Mouse (Mus musculus) cerebral cortex, adult 2 months (tissue): ENCODE data around the gene Mrps12.

Experiments used
- WGBS: fragments of 180-500 bp; shearing (Covaris S2); methylation state at CpG from one replicate; pipeline ENCODE4 v1.1.7; 2018; 5-methylcytosine and 5-hydroxymethylcytosine counted together

Gene Mrps12

DNA sequence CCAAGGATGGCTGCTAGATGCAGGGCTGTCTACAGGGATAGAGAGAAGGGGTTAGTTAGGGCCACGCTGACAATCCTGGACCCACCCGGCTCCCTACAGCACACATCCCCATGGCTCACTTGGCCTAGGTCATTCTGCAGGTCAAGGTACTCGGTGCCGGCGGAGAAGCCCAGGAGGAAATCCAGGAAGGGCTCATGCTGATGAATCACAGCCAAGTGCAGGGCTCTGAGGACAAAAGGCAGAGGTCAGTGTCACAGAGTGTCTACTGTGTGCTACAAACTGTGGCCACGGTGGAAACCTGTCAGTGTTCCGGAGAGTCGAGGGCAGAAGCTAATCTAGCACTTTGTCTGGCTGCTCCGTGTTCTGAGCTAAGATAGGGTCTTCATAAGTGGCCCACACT lies 20.3 kb upstream of the Mrps12 start:
- 93% methylated on average over 9 of the region's 9 CpGs for WGBS

DNA sequence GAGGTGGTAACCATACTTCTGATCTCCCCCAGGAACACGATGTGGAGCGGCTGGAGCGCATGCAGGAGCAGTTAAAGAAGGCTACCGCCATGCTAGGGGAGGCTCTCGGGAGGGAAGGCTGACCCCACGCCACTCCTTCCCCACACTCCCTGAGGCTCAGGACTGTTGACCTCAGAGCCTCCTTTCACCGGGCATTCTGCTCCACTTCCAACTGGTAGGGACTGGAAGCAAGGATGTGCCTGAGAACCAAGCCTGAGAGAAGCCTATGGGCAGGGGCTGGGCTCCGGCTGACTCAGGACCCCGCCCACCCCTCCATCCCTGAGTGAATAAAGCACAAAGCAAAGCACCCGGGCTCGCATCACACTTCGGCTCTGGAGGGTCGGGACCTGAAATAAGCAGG lies 17.0 kb upstream of the Mrps12 start:
- WGBS = 86% methylated on average over 13 of the region's 13 CpGs

DNA sequence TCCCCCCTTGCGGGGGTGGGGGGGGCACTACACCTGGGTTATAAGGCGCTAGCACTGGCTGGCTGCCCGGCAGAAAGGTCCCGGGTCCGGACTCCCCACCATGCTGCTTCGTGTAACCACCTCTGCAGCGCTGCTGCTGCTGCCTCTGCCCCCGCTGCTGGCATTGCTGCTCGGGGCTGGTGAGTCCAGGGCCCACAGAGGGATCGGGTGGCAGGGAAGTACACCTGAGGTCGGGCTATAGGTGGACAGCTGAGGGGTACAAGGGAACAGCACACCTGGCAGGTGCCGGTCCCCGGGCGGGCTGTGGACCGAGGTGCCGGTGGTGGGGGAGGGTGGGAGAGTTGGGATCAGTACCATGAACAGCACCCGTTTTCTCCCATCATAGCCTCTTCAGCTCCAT lies 14.5 kb upstream of the Mrps12 start, which contains the start of gene Ccer2:
Gene Ccer2, plus strand, starts transcription at position 96 of the 400 bp plus-strand sequence.
- WGBS = 3% methylated on average over 17 of the region's 17 CpGs

DNA sequence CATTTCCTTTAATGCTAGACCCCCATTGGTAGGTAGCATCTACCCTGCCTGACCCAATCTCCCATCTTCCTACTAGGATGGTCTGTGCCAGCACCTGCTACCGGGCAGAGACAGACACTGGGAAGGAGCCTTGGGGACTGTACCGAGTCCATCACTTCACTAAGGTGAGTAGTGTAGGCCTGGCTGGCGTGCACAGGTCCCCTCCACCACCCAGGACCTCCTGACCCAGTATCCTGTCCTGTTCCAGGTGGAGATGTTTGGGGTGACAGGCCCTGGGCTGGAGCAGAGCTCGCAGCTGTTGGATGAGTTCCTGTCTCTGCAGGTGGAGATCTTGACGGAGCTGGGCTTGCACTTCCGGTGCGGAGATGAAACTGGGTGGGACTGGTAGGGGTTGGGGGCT lies 8.3 kb upstream of the Mrps12 start:
- 95% methylated on average over 7 of the region's 7 CpGs for WGBS

DNA sequence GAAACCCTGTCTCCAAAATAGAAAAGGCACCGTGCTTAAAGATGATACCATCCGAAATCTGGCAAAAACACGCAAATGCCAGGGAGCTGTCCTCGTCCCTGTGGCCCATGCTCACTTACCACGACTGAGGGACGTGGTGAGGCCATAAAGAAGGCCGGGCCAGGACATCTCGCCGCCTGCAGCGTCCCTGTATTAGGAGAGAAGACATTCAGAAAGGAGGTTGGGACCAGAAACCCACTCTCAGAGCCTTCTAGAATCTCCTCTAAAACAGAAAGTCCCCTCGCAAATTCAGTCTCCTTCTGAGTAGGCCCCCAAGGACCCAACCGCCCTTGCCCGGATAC lies 282 bp downstream of the Mrps12 start:
- 1% methylated on average over 13 of the region's 13 CpGs for WGBS

DNA sequence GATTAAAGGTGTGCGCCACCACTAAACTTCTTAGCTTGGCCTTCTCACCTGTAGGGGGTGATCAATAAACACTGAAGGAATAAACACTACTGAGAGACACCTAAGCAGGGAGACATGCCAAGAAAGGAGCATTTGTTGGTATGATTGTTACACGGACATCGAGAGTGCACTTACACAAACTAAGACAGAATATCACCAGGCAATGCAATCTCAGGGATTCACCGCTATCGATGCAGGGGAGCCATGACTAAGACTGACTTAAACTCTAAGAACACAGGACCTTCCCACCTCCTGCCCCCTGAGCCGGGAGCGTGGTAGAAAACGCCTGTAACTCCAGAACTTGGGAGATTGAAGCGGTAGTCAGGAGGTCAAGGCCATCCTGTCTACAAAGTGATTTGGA lies 671 bp downstream of the Mrps12 start:
- 28% methylated on average over 9 of the region's 9 CpGs for WGBS

DNA sequence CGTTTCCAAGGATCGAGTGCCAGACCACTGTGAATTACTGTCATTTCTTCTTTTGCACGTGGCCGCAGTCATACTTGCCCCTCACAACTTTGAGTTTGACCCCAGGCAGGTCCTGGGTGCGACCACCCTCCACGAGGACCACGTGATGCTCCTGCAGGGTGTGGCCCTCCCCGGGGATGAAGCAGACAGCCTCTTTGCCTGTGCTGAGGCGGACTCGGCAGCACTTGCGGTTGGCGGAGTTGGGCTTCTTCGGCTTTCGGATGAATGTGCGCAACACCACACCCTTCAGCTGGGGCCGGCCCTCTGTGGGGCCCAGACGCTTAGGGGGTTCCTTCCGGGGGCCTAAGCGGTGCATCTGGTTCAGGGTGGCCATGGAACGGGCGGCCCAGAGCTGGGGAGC lies 1.8 kb downstream of the Mrps12 start:
- WGBS = 93% methylated on average over 21 of the region's 21 CpGs

DNA sequence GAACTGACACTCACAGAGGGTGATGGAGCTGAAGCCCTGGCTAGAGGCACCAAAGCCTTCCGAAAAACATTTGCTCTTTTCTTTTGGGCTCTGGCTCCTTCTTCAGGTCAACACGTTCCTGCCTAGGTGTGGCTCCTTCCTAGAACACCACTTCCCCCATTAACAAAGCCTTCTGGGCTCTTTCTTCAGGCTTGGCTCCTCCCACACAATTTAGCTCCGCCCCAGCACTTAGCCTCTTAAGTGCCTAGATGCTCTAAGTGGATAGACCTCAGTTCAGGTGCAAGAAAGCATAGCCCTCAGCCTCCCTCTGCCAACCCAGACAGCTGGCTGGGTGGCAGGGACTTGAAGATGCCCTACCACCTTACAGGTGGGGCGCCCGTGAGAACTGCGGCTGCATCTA lies 5.9 kb downstream of the Mrps12 start:
- WGBS = 86% methylated on average over 6 of the region's 6 CpGs

DNA sequence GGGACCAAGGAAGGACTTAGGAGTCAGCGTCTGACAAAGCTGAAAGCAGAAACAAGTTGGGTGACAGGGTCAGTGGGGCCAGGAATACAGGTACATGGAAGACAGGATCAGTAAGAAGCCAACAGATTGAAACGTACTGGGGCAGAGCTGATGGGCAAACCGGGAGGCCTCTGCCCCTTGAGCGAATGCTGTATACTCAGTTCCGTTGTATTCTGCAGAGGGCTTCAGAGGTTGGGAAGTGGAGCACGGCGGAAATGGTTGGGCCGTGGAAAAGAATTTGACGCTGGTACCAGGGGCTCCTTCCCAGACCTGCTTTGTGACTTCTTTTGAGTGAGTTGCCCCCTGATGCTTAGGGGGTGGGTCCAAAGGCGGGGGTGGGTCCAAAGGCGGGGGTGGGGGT lies 8.4 kb downstream of the Mrps12 start:
- WGBS = 24% methylated on average over 11 of the region's 11 CpGs

DNA sequence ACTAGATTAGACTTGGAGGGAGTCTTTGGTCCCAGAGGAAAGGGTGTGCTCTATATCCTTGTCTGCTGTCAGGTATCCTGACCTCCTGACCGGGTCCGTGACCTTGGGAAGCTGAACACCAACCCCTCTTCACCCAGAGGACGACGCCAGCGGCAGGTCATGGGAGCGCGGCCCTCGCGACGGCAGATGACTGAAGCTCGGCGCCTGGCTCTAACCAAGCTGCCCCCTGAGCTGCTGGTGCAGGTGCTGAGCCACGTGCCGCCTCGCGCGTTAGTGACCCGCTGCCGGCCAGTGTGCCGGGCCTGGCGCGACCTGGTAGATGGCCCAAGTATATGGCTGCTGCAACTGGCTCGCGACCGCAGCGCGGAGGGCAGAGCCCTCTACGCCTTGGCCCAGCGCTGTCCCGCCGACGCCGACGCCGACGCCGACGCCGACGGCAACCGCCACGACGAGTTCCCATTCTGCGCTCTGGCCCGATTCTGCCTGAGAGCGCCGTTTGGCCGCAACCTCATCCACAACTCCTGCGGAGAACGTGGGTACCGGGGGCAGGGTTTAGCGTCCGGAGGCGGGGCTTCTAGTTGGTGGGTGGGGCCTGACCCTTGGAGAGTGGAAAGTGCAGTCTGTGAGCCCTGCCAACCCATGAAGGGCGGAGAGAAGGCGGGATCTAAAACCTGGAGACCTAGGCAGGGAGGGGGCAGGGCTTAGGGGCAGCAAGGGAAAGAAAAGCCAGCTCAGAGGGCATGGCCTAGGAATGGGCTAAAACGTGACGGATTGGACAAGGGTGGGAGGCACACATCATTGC lies 9.1 kb downstream of the Mrps12 start:
- 4% methylated on average over 58 of the region's 58 CpGs for WGBS

DNA sequence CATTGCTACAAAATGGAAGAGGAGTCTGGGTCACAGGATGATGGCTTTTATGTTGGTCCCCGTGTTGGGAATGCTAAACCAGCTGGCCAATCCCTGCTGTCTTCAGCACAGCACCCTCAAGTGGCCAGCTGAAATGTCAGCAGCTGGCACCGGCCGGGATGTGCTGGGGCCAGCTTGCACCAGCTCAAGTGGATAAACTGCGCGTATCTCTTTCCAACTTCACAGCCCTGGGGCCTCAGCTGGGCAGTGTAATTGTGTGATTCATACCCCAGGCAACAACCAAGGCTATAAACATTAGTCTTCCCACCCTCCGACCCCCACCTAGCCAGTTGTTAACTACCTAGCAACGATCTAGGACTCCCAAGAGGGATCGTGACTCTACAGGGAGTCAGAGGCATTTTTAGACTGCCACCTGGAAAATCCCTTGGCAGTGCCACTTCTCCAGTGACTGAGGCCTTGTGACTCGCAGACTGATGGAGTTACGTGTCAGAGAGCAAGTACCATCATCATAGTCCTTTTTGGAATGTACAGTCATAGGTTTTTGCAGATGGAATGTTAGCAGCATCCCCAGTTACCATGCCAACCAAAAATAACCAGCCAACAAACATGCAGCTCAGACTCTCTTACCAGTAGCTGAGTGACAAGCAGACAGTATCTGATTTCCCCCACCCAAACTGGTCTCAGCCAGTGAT lies 13.8 kb downstream of the Mrps12 start:
- 41% methylated on average over 10 of the region's 10 CpGs for WGBS

DNA sequence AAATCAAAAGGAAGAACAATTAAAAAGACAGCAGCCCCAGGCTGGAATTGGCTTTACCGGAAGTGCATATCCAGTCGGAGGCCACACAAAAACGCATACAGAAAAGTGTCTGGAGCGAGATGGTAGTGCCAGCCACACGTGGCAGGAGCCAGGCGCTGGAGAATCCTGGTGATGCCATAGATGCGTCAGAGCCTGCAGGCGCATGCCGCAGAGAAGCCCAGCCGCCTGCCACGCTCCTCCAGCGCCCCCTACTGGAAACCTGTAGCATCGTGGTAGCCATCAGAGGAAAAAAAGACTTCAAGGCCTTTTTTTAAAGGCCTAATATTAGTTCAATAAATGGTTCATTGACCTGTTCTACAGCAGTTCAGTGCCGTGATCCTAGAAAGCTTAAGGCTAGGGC lies 15.0 kb downstream of the Mrps12 start:
- 2% methylated on average over 14 of the region's 14 CpGs for WGBS

DNA sequence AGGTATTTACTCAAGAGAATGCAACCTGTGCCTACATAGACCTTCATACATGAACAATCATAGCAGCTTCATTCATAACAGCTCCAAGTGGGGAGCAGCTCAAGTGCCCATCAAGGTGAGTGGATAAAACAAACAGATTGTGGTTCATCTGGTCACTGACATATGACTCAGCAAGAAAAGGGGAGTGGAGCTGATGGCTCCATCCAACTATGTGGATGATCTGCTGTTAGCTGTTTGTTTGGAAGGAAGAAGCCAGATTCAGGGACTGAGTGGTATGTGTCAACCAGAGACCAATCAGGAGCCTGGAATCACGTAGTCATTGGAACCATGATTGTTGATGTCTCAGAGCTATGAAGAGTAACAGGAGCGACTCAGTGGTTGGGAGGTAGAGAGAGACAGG lies 17.0 kb downstream of the Mrps12 start:
- WGBS = 96% methylated on average over 2 of the region's 2 CpGs

DNA sequence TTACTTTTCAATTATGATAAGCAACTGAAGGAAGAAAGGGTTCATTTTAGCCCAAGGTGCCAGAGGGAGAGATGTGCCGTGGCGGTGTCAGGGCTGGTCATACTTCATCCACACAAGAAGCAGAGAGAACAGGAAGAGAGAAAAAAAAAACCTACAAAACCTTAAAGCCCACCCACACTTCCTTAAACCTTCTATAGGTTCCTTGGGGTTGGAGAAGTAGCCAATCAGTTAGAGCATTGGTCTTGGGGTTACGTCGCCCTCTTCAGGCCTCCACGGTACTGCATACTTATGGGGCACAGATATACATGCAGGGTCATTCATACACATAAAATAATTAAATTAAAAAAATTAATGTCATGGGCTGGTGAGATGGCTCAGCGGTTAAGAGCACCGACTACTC lies 19.5 kb downstream of the Mrps12 start:
- WGBS = 93% methylated on average over 7 of the region's 7 CpGs

DNA sequence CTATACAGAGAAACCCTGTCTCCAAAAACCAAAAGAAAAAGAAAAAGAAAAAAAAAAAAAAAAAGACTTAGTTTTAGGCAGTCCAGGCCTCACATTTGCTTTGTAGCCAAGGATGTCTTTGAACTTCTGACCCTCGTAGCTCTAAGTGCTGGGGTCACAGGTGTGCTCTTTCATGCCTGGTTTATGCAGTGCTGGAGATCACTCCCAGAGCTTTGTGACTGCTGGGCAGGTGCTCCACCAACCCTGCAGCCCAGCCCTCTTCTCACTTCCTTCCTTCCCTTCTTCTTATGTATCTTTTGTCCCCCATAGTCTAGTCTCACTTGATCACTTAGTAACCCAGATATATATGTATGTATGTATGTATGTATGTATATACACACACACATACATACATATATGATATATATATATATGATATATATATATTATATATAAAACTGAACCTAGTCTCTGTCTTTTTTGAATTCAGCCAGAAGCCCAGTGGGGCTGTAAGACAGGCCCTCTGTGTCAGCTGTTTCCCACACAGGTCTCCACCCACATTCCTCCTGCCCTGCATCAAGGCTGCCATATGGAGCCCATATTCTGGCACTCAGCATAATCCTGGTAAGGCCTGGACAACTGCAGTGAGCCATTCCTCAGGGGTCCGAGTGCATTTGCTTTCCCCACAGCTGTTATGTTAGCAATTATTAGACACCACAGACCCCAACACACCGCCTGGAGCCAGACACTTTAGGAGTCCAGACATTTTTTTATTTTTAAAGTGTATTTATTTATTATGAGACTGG lies 20.7 kb downstream of the Mrps12 start:
- WGBS = 81% methylated on average over 3 of the region's 3 CpGs

DNA sequence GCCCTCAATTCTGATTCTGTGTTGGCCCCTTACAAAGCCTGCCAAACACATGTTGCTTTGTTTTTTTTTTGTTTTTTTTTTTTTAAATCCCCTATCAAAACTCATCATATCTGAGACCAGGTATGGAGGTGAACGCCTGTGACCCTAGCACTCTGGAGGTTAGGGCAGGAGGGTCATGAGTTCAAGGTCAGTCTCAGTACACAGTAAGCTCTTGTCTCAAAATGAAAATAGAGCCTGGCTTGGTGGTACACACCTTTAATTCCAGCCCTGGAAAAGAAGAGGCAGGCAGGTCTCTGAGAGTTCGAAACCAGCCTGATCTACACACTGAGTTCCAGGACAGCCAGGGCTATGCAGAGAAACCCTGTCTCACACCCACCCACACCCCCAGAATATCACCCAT lies 22.0 kb downstream of the Mrps12 start:
- 85% methylated on average over 2 of the region's 2 CpGs for WGBS

DNA sequence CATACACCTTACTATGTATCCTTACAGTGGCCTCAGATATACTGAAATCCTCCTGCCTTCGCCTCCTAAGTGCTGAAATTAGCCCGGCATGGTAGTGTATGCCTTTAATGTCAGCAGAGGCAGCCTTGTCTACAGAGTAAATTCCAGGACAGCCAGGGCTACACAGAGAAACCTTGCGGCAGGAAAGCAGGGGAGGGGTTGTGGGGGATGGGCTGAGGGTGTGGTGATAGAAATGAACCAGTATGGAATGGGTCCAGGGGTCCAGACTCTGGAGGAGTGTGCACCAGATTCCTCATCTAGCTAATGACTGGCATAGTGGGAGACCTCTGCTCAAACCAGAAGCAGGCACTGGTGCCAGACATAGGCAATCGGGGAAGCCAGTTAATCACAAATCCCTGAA lies 22.5 kb downstream of the Mrps12 start:
- 62% methylated on average over 4 of the region's 4 CpGs for WGBS

DNA sequence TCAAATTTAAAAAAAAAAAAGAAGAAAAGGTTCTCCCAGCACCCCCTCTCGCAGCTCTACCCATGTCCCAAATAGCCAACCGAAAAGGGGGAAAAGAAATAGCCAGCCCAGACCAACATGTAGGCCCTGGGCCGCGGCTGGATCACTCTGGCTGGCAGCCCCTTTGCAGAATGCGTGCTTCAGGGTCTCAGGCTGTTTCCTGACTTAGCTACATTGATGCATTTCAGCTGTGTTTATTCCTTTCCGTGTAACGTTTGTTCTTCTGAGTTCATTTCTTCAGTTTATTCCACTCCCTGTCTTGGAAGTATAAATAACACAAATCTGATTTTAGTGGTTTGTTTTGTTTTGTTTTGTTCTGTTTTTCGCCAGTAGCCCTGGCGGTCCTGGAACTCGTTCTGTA lies 23.9 kb downstream of the Mrps12 start:
- WGBS = 88% methylated on average over 10 of the region's 10 CpGs

DNA sequence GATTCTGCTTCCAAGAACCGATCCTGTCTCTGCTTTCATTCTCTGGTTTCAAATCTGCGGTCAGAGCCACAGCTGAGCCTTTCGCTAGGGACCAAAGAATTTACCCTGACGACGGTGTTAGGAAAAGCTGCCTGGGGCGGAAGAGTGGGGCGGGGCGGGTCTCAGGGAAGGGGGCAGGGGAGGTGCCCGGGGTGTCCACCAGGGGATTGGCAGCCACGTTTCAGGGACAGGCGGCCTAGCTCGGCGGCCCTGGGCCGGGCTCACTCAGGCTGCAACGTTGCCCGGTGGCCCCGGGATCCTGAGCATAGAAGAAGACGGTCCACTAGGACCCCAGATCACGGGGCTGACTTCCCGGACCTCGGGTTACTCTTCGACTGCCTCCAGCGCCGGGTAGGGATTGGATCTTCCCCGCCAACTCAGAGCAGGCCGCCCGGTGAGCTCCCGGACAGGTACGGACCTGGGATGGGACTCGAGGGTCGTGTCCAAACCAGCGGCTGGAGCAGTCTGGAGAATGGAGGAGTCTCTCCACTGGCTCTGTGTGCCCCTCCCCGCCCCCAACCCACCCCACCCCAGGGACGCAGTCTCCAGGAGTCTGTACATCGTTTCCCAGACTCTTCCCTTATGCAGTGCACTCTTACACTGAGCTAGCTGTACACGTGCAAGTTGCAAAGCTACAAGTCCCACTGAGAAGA lies 24.9 kb downstream of the Mrps12 start, which contains the start of gene Fbxo17:
Gene Fbxo17, plus strand, starts transcription at position 215 of the 692 bp plus-strand sequence.
- 7% methylated on average over 36 of the region's 36 CpGs for WGBS

DNA sequence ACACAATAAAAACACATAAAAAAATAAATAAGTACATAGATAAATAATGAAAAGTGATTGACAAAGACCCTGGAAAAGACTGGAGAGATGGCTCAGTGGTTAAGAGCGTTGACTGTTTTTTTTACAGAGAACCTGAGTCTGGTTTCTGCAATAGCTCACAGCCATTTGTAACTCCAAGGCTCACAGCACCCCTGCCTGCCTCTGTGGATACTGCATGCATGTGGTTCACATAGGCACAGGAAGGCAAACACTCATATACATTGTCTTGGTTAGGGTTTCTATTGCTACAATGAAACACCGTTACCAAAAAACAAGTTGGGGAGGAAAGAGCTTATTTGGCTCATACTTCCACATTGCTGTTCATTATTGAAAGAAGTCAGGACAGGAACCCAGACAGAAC lies 26.0 kb downstream of the Mrps12 start:
- 96% methylated on average over 2 of the region's 2 CpGs for WGBS

DNA sequence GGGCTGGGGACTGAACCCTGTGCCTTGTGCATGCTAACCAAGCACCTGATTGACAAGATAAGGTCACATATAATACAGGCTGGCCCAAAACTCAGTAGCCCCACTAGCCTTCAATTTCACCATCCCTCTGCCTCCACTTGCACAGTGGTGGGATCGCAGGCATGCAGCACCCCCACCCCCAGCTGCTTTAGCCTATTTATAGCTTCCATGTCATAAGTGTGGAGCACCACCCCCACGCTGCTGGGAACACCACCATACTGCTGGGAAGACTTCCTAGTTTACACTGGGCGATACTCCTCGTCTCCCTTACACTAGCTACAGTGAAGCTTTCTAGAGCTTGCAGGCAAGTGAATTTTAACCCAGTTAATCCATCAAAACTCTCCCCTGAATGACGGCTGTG lies 27.0 kb downstream of the Mrps12 start:
- WGBS = 41% methylated on average over 5 of the region's 5 CpGs

DNA sequence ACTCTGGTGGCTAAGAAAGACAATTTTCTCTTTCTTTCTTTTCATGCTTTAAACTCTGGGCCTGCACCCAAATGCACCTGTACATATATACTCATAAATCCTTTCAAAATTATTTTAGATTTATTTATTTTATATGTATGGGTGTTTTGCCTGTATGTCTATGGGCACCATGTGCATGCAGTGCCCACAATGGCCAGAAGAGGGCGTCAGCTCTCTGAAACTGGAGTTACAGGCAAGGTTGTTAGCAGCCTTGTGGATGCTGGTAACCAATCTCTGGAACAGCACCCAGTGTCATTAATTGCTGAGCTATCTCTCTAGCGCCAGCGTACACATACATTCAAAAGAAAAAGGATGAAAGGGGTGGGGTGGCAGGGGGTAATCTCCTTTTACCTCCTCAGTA lies 30.7 kb downstream of the Mrps12 start:
- 65% methylated on average over 3 of the region's 3 CpGs for WGBS
